Mouse (Mus musculus) midbrain, postnatal 0 days (tissue): ENCODE measurements around the gene Kpna6. TPM values are rescaled to one million over a fixed set of nuclear protein-coding genes. Genes with fewer than 3 reads are reported as not detected.

Experiments used
- ATAC-seq: fragments of 200-750 bp; cut with Nextera tagmentation; 2 replicates; pipeline ENCODE4 v1.8.0; 2017; ENCODE audit warnings: moderate number of reproducible peaks, mild to moderate bottlenecking, moderate TSS enrichment, moderate library complexity; ENCODE audit not compliant: low FRiP score
- DNase-seq: peaks from one replicate; pipeline ENCODE4 v3.0.0-alpha.2; 2015; ENCODE audit warnings: low spot score
- H3K27ac ChIP-seq: fragments of 300-500 bp; sonication (generic); 2 replicates; pipeline ENCODE4 v1.5.1; 2014; ENCODE audit warnings: low read depth, mild to moderate bottlenecking, low read length, mixed read lengths
- H3K27me3 ChIP-seq: fragments of 300-500 bp; sonication (generic); 2 replicates; pipeline ENCODE4 v1.6.1; 2014; ENCODE audit warnings: low read length, control low read depth, mixed read lengths; ENCODE audit not compliant: insufficient read depth
- H3K36me3 ChIP-seq: fragments of 300-500 bp; sonication (generic); 2 replicates; pipeline ENCODE4 v1.6.1; 2014; ENCODE audit warnings: low read length, control low read depth, mixed read lengths; ENCODE audit not compliant: insufficient read depth
- H3K4me1 ChIP-seq: fragments of 300-500 bp; sonication (generic); 2 replicates; pipeline ENCODE4 v1.6.1; 2014; ENCODE audit warnings: mild to moderate bottlenecking, control low read depth, antibody characterized with exemption, low read length, mixed read lengths; ENCODE audit not compliant: insufficient read depth
- H3K4me2 ChIP-seq: fragments of 300-500 bp; sonication (generic); 2 replicates; pipeline ENCODE4 v1.6.1; 2014; ENCODE audit warnings: low read depth, mild to moderate bottlenecking, low read length, mixed read lengths; ENCODE audit not compliant: poor library complexity, severe bottlenecking
- H3K4me3 ChIP-seq: fragments of 300-500 bp; sonication (generic); 2 replicates; pipeline ENCODE4 v1.5.1; 2014; ENCODE audit warnings: low read depth, mild to moderate bottlenecking, low read length, moderate library complexity
- H3K9ac ChIP-seq: fragments of 300-500 bp; sonication (generic); replicated peaks from 2 replicates; pipeline ENCODE4 v1.6.1; 2014; ENCODE audit warnings: mild to moderate bottlenecking, low read length, moderate library complexity, mixed read lengths; ENCODE audit not compliant: poor library complexity, severe bottlenecking
- H3K9me3 ChIP-seq: fragments of 300-500 bp; sonication (generic); 2 replicates; pipeline ENCODE4 v1.6.1; 2016; ENCODE audit warnings: low read length, control low read depth
- CTCF ChIP-seq: IDR thresholded peaks from 2 replicates; pipeline ENCODE4 v1.5.1; 2016; ENCODE audit warnings: antibody characterized with exemption, mild to moderate bottlenecking
- WGBS: fragments of 180-500 bp; shearing (Covaris S2); extraction: QIAGEN DNeasy Blood & Tissue Kit; methylation state at CpG from one replicate; pipeline ENCODE4 v1.1.7; 2014; 5-methylcytosine and 5-hydroxymethylcytosine counted together
- polyA plus RNA-seq: library from polyadenylated mRNA; unstranded; fragments of >200 nt; fragmentation: Nextera tagmentation; extraction: Ambion mirVana; gene quantifications from 2 replicates; pipeline ENCODE4 v1.2.1, GENCODE M21; 2015
- total RNA-seq: library from RNA; depleted of rRNA; stranded (reverse); fragments of >200 nt; gene quantifications from 2 replicates; pipeline ENCODE4 v1.2.3, GENCODE M21; 2014

Gene Kpna6
- total and polyA plus RNA-seq, 2 experiments from 2014 or later: 14.9 to 65.3 TPM

- Histone ChIP-seq H3K9me3 (no peaks in the 10 kb centered on the region), H3K27me3 (no peaks in the 10 kb centered on the region), H3K4me3 (peak overlapping the region; percentile 59), H3K36me3 (peaks cover 15% of the 10 kb centered on the region), H3K4me1 (peaks cover 29% of the 10 kb centered on the region), H3K9ac (peak overlapping the region; percentile 81), H3K4me2 (peak overlapping the region; percentile 89), H3K27ac (peak overlapping the region; percentile 96)
- no peak for DNase-seq
- no peak for ATAC-seq
- WGBS: 14% methylated on average over 8 of the region's 8 CpGs
- no peak for TF ChIP-seq CTCF
Observed at GRCm38 (mm10) chr4:129622803-129623535, 49.6 kb downstream of the Kpna6 start.

DNA sequence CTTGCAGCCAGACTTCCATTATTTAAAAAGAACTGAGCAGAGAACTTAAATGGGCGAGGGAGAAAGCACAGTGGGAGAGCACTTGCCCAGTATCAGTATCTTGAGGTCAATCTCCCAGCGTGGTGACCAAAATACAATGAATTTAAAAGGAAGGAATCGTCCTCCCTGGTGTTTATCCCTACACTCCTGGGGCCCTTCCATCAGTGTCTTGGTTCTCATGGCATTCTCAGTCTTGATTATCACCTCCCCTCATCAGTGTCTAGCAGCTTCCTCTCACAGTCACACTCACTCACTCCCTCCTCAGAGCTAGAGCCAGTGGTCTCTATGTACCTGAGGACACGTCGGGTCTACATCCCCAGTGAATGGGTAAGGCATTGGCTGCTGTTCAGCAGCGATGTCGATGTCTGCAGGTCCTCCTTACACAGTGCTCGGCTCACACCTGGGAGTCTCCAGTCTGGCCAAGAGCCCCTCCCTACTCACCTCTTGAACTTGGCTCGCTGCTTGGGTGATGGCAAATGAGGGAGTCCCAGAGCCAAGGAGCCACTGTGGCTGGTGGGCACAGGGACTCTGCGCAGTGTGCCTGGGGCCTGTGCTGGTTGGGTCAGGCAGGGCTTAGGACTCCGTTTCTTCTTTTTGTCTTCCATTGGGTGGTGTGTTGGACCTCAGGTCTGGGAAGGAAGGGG is 50.3 kb downstream of the Kpna6 start:
- ATAC-seq (no peak), DNase-seq (no peak)
- Histone ChIP-seq H3K4me1 (peaks cover 31% of the 10 kb centered on the region), H3K27me3 (no peaks in the 10 kb centered on the region), H3K27ac (peak overlapping the region; percentile 96), H3K4me3 (peak overlapping the region; percentile 59), H3K36me3 (peaks cover 11% of the 10 kb centered on the region), H3K4me2 (peak overlapping the region; percentile 89), H3K9me3 (no peaks in the 10 kb centered on the region), H3K9ac (peak overlapping the region; percentile 81)
- no peak for TF ChIP-seq CTCF
- WGBS: 79% methylated on average over 11 of the region's 11 CpGs

DNA sequence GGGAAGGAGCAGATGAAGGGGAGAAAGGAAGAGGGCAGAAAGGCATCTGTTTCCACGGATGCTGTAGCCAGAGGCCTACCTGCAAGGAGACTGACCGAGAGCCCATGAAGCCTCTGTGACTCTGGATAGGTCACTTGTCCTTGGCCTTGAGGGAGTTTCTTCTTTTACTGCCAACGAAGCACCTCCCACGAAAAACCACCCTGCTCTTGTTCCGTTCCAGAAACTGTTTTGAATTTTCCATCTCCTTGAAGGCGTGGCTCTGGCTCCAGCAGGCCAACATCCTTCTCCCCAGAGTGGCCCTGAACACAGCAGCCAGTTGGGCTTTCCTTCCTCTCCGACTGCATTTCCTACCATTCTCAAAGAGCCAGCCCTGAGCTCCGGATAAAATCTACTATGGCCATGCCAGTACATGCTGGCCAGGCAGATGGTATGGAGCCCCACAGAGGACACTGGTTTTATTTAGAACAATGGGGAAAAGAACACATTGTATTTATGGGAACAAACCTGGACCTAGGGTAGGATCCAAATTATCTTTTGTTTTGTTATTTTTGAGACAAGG is 51.2 kb downstream of the Kpna6 start:
- Histone ChIP-seq H3K9ac (no peak overlapping the region), H3K4me2 (peak overlapping the region; percentile 89; the same call in 1 of the 2 replicates), H3K27ac (no peak overlapping the region), H3K4me3 (no peak overlapping the region), H3K9me3 (no peaks in the 10 kb centered on the region), H3K4me1 (peaks cover 31% of the 10 kb centered on the region), H3K36me3 (peaks cover 4% of the 10 kb centered on the region), H3K27me3 (no peaks in the 10 kb centered on the region)
- ATAC-seq: no peak
- WGBS: 82% methylated on average over 8 of the region's 8 CpGs
- no peak for TF ChIP-seq CTCF
- no peak for DNase-seq

DNA sequence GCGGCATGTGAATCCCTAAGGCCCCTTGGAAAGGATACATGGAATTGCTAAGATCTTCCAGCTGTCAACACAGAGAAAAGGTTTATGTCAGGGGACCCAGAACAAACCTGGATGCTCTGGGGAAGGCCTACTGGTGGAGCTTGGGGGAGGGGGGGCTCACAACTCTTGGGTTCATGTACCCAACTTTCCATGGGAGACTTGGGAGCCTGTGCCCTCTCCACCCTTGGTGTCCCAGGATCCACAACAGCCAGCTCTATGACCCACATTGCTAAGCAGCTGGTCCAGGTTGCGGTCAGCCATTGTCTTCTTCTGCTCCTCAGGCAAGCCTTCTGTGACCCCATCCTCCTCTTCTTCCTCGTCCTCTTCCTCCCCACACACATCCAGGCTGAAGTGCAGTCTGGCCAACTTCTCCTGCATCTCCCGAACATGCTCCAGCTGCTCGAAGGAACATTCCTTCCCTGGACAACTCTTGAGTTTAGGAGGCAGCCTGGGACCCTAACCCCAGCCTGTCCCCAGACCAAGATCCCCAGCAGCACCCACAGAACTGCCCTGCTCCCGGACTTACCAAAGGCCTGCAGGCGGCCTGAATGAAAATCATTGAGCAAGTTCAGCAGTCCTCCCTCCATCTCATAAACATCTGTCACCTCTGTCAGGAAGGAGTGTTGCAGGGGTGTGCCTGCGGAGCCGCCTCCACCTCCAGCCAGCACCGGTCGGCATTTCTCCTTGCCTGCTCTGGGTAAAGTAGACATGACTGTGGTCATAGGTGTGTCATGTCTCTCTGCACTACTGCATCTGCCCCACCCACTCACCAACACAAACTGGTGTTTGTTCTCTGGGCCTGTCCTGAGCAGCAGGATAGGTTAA is 51.9 kb downstream of the Kpna6 start:
- Histone ChIP-seq H3K4me1 (peaks cover 31% of the 10 kb centered on the region), H3K4me3 (no peak overlapping the region), H3K36me3 (peaks cover 3% of the 10 kb centered on the region; the same call in 1 of the 2 replicates), H3K27me3 (no peaks in the 10 kb centered on the region), H3K27ac (no peak overlapping the region), H3K9ac (no peak overlapping the region), H3K4me2 (no peak overlapping the region), H3K9me3 (no peaks in the 10 kb centered on the region)
- WGBS: 89% methylated on average over 11 of the region's 11 CpGs
- no peak for DNase-seq
- TF ChIP-seq CTCF: no peak
- no peak for ATAC-seq

DNA sequence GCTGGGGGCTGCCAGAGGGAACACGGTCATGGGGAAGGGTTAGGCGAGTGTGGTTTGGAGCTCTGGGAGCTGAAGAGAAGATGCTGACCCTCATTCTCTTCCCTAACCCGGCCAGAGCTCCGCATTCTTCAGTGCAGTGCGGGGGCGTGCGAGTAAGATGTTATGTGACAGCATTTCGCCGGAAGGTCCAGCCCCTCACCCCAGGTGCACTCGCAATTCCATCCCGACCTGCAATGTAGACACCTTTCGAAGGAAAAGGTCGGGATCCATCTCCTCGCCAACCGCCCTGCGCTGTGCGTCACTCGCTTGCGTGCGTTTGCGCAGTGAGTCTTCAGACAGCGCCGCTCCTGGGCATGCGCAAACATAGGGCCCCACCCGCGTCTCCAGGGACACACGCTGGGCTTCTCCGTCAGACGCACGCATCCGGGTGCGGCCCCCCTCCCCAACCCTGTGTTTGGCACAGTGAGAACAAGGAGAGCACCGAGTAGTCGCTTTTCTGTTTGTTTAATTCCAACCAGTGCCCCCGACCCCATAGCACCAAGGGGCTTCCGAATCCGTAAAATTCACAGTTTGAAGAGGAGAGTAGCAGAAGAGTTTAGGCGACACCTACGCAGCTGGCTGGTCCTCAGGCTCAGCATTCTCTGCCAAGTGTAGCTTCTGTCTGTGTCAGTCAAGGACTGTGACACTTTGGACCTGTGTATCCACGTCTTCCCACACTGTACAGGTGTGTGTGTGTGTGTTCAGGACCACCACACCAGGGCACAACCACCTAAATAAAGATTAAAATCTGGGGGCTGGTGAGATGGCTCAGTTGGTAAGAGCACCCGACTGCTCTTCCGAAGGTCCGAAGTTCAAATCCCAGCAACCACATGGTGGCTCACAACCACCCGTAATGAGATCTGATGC is 53.5 kb downstream of the Kpna6 start, which contains the start of gene Iqcc:
TSS of gene Iqcc (minus strand) at position 314 of the 906 bp plus-strand sequence.
- Histone ChIP-seq H3K36me3 (peaks cover 3% of the 10 kb centered on the region; the same call in 1 of the 2 replicates), H3K9me3 (no peaks in the 10 kb centered on the region), H3K4me1 (peaks cover 23% of the 10 kb centered on the region), H3K27me3 (no peaks in the 10 kb centered on the region), H3K27ac (peak within 1 kb of the TSS; percentile 95), H3K9ac (peak within 1 kb of the TSS; percentile 87), H3K4me2 (peak within 1 kb of the TSS; percentile 80), H3K4me3 (peak within 1 kb of the TSS; percentile 52)
- peak; percentile 97 for DNase-seq
- peak; percentile 88 for ATAC-seq
- 3% methylated on average over 43 of the region's 44 CpGs for WGBS
- peak; percentile 50; the same call in 1 of the 2 replicates for TF ChIP-seq CTCF
